Mouse (Mus musculus) MEL-GATA-1-ER (cell line): ENCODE results near the gene Tiam2.
A peak's percentile ranks its signal among the peaks of the same experiment; 100 is the strongest.

ENCODE experiments used
- DNase-seq: peaks from one replicate; pipeline ENCODE4 v3.0.0-alpha.2; 2012; ENCODE audit warnings: low read depth; ENCODE audit errors: extremely low read depth

The Tiam2 gene

GRCm38 (mm10) chr17:3557331-3558311 lies 231.2 kb downstream of the Tiam2 start, which contains the start of gene Tfb1m:
Gene Tfb1m, minus strand, starts transcription at chr17:3557781.
- peak; percentile 97 for DNase-seq

DNA sequence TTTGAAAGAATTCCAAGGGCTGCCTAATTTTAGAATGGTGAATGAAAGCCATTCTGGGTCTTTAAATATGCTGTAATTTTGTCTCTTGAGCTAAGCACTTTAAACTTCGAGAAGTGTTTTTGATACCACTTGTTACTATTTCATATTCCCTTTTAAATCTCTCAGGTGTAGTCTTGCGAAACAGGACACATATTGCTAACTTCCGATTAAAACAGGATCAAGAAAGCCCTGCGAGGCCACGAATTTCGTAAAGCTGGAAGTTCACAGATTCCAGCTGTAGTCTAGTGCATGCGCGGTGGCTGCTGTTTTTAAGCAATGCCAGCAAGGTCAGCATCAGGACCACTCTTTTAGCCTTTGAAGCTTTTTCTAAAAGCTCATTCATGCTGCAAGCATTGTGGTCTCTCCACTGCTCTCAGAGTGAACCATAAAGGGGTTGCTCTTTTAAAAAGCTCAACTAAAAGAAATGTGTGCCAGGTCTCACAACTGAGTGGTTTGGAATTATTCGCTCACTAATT lies 232.0 kb downstream of the Tiam2 start:
- no peak for DNase-seq

DNA sequence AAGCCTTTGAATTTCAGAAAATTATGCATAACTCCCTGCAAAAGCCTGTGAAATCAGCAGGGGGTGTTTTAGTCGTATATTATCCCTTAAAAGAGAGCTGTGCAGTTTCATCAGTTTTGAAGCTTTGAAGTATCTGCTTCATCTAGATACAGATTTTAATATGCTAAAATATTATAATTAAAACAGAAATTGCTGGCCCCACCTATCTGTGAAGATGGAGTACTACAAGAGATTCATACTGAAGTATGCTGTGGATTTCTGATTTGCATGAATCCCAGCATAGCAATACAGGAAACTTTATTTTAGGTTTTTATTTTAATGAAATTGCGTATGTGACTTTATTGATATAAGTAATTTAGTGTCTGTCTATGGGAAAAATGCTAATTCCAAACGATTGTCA lies 234.2 kb downstream of the Tiam2 start:
- DNase-seq: no peak

GRCm38 (mm10) chr17:3562405-3562804 lies 236.0 kb downstream of the Tiam2 start:
- no peak for DNase-seq

GRCm38 (mm10) chr17:3570876-3571275 lies 244.5 kb downstream of the Tiam2 start:
- peak; percentile 28 for DNase-seq
